In genomic region chr7:25787456-25788219, GRCm38 (mm10) we compare ENCODE assay signal across 8 mouse cellular contexts. TPM values are rescaled to one million over a fixed set of nuclear protein-coding genes. Genes with fewer than 3 reads are reported as not detected.
DNase-seq lines count a peak whose midpoint lies in the region; ATAC-seq and TF ChIP-seq lines count a peak whose summit lies in the region.

No protein-coding gene starts in this region.

- no peak for TF ChIP-seq POLR2A in spleen, adult 2 months (IDR thresholded peaks at IDR 0.05; ENCODE audit: low read depth, low read length)
- no peak for TF ChIP-seq POLR2A in myocyte (IDR thresholded peaks at IDR 0.05; ENCODE audit: insufficient read length, low read depth)
- no peak for TF ChIP-seq POLR2A in thymus, adult 2 months (IDR thresholded peaks at IDR 0.05; ENCODE audit: control insufficient read depth, extremely low read depth, insufficient read depth, low read length, poor library complexity)

- peak overlapping the region; percentile 64 for H3K27ac ChIP-seq in spleen, adult 2 months (ENCODE audit: insufficient read depth, low read length)
- H3K27ac ChIP-seq in limb, embryonic 11.5 days (replicated peaks; ENCODE audit: low read depth, low read length): no peak overlapping the region
- H3K27ac ChIP-seq in thymus, adult 2 months (ENCODE audit: control insufficient read depth, insufficient read depth, low read length): no peak overlapping the region

- peak overlapping the region; percentile 71; the same call in 1 of the 2 replicates for H3K9ac ChIP-seq in limb, embryonic 11.5 days (ENCODE audit: low read length)

- 69% methylated on average over 8 of the region's 9 CpGs for WGBS in spleen, adult 2 months
- WGBS in limb, embryonic 11.5 days: 32% methylated on average over 9 of the region's 9 CpGs
- 84% methylated on average over 8 of the region's 9 CpGs for WGBS in thymus, adult 2 months

- peaks cover 8% of the 10 kb centered on the region; the same call in 1 of the 2 replicates for H3K27me3 ChIP-seq in spleen, adult 2 months (ENCODE audit: control insufficient read depth, insufficient read depth, low read length)
- no peaks in the 10 kb centered on the region for H3K27me3 ChIP-seq in limb, embryonic 11.5 days (ENCODE audit: control insufficient read depth, insufficient read depth, low read length)
- no peaks in the 10 kb centered on the region for H3K27me3 ChIP-seq in myocyte (ENCODE audit: control insufficient read depth, insufficient read depth, insufficient read length)
- no peaks in the 10 kb centered on the region for H3K27me3 ChIP-seq in thymus, adult 2 months (ENCODE audit: control insufficient read depth, insufficient read depth, low read length)

- peaks cover 32% of the 10 kb centered on the region for H3K79me2 ChIP-seq in myocyte (ENCODE audit: control insufficient read depth, insufficient read depth)

- peak overlapping the region; percentile 32 for H3ac ChIP-seq in myocyte (ENCODE audit: control insufficient read depth, insufficient read length)

- no peaks in the 10 kb centered on the region for H3K36me3 ChIP-seq in spleen, adult 2 months (ENCODE audit: control insufficient read depth, insufficient read depth, low read length)
- no peaks in the 10 kb centered on the region for H3K36me3 ChIP-seq in limb, embryonic 11.5 days (ENCODE audit: control insufficient read depth, insufficient read depth, low read length)
- H3K36me3 ChIP-seq in myocyte (ENCODE audit: control insufficient read depth, insufficient read depth): no peaks in the 10 kb centered on the region
- H3K36me3 ChIP-seq in thymus, adult 2 months (ENCODE audit: control insufficient read depth, insufficient read depth, low read length): no peaks in the 10 kb centered on the region

- H3K4me2 ChIP-seq in limb, embryonic 11.5 days (ENCODE audit: low read depth, severe bottlenecking): peak overlapping the region; percentile 90
- H3K4me2 ChIP-seq in myocyte (ENCODE audit: low read depth): peak overlapping the region; percentile 78

- H3K4me3 ChIP-seq in spleen, adult 2 months (ENCODE audit: extremely low read depth, insufficient read depth, insufficient read length): peak overlapping the region; percentile 24; the same call in 1 of the 2 replicates
- H3K4me3 ChIP-seq in limb, embryonic 11.5 days (ENCODE audit: low read depth, low read length): peak overlapping the region; percentile 60
- peak overlapping the region; percentile 73 for H3K4me3 ChIP-seq in myocyte
- H3K4me3 ChIP-seq in thymus, adult 2 months (ENCODE audit: control insufficient read depth, insufficient read depth, low read length): no peak overlapping the region

- no peak for DNase-seq in spleen, adult 2 months (ENCODE audit: low read depth in 1 of 2, low spot score in 2 of 2)
- no peak for DNase-seq in spleen, postnatal 36 days (ENCODE audit: low spot score in 2 of 2)
- DNase-seq in heart, adult 18-20 months: peak; percentile 64 to 66
- DNase-seq in limb, embryonic 11.5 days (ENCODE audit: low spot score): no peak
- DNase-seq in layer of hippocampus, adult 18-20 months (ENCODE audit: low spot score in 2 of 2): no peak
- DNase-seq in thymus, adult 2 months: no peak
- no peak for DNase-seq in left cerebral cortex, adult 11 months (ENCODE audit: low spot score)

- TF ChIP-seq CTCF in spleen, adult 2 months (IDR thresholded peaks at IDR 0.05; ENCODE audit: extremely low read depth, insufficient read depth, insufficient read length, insufficient replicate concordance): no peak
- no peak for TF ChIP-seq CTCF in thymus, adult 2 months (IDR thresholded peaks at IDR 0.05; ENCODE audit: borderline replicate concordance, control insufficient read depth, extremely low read depth, insufficient read depth, low read length, poor library complexity)

- peaks cover 2% of the 10 kb centered on the region; the same call in 1 of the 2 replicates for H3K4me1 ChIP-seq in spleen, adult 2 months (ENCODE audit: control insufficient read depth, insufficient read depth, insufficient read length)
- peaks cover 17% of the 10 kb centered on the region; the same call in 1 of the 2 replicates for H3K4me1 ChIP-seq in limb, embryonic 11.5 days (ENCODE audit: control insufficient read depth, insufficient read depth, low read length)
- peaks cover 4% of the 10 kb centered on the region for H3K4me1 ChIP-seq in thymus, adult 2 months (replicated peaks; ENCODE audit: control insufficient read depth, insufficient read depth, low read length)

- ATAC-seq in limb, embryonic 11.5 days (ENCODE audit: insufficient number of reproducible peaks, low FRiP score, low TSS enrichment, low read depth): 0 out of 2 replicates have a peak, but pooled peaks have one; percentile 11

- no peaks in the 10 kb centered on the region for H3K9me3 ChIP-seq in limb, embryonic 11.5 days (ENCODE audit: control insufficient read depth, low read length)

TF ChIP-seq in myocyte, 11 proteins besides CTCF, POLR2A, EP300 and RAD21:
- no peak for TF ChIP-seq MYOG (IDR thresholded peaks at IDR 0.05; ENCODE audit: control insufficient read depth in 1 of 3, insufficient read depth in 1 of 3, insufficient read length in 2 of 3, low read depth in 2 of 3)

RNA-seq across cellular contexts. Expression of gene Axl, which starts 0.9 kb away (rescaled TPM):
- 106 and 129 TPM in 2 replicates for polyA plus RNA-seq in spleen, adult 2 months (2012; rRNA removed)
- 10 to 100 TPM; 52.0 to 57.2 TPM for total RNA-seq in heart, adult 18-20 months (2021)
- polyA plus RNA-seq in limb, embryonic 11.5 days (2014; fragmentation: Nextera tagmentation; extraction: Ambion mirVana): 32.1 and 32.5 TPM in 2 replicates
- 112 TPM for polyA plus RNA-seq in myocyte (2012; fragmentation: generic; extraction: Trizol)
- 10 to 100 TPM; 38.2 to 45.2 TPM for total RNA-seq in layer of hippocampus, adult 18-20 months (2021)
- 67.0 and 75.0 TPM in 2 replicates for polyA plus RNA-seq in thymus, adult 2 months (2012; rRNA removed)

RNA-seq across cellular contexts. Expression of gene Cyp2s1, which starts 29.1 kb away (rescaled TPM):
- polyA plus RNA-seq in spleen, adult 2 months (2012; rRNA removed): 2.9 and 3.5 TPM in 2 replicates
- total RNA-seq in heart, adult 18-20 months (2021): 1 to 10 TPM; 3.4 to 8.6 TPM
- polyA plus RNA-seq in limb, embryonic 11.5 days (2014; fragmentation: Nextera tagmentation; extraction: Ambion mirVana): 1.6 and 1.9 TPM in 2 replicates
- polyA plus RNA-seq in myocyte (2012; fragmentation: generic; extraction: Trizol): 0.05 TPM
- 1 to 10 TPM; 1.6 to 1.7 TPM for total RNA-seq in layer of hippocampus, adult 18-20 months (2021)
- polyA plus RNA-seq in thymus, adult 2 months (2012; rRNA removed): 2.7 and 5.2 TPM in 2 replicates

RNA-seq across cellular contexts. Expression of gene Hnrnpul1, which starts 33.1 kb away (rescaled TPM):
- 49.6 and 59.2 TPM in 2 replicates for polyA plus RNA-seq in spleen, adult 2 months (2012; rRNA removed)
- 10 to 100 TPM; 70.7 to 71.3 TPM for total RNA-seq in heart, adult 18-20 months (2021)
- polyA plus RNA-seq in limb, embryonic 11.5 days (2014; fragmentation: Nextera tagmentation; extraction: Ambion mirVana): 82.9 and 87.8 TPM in 2 replicates
- polyA plus RNA-seq in myocyte (2012; fragmentation: generic; extraction: Trizol): 76.2 TPM
- 100 to 1,000 TPM in 1 of 2 experiments, 10 to 100 TPM in 1; 99.1 to 110 TPM for total RNA-seq in layer of hippocampus, adult 18-20 months (2021)
- polyA plus RNA-seq in thymus, adult 2 months (2012; rRNA removed): 102 and 134 TPM in 2 replicates

Comparison
In these comparisons a context has a peak if more than half of its experiments do, and no peak if none do; other contexts are left out.
1. DNase-seq: peak in heart, adult 18-20 months (2 of 2); none in spleen, adult 2 months (0 of 2), spleen, postnatal 36 days (0 of 2), limb, embryonic 11.5 days (single experiment), layer of hippocampus, adult 18-20 months (0 of 2), thymus, adult 2 months (single experiment) and left cerebral cortex, adult 11 months (single experiment).